Mouse (Mus musculus): ENCODE measurements around the gene Catsper2.

DNA sequence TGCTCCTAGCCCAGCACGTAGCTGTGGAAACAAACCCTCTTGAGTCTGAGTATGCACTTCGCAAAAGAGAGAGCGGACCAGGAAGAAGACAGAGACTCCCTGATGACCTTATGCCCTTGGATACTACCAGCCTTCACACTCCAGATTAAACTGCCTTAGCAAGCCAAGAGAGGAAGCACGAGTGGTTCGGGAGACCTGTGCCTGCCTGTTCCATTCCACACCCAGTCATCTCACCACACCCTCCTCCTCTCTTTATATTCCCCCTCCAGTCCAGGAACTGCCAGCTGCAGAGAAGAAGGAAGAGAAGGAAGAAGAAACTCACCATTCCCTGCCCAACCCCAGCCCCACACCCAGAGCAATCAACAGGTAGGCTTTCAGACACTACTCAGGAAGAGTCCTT is 56.1 kb downstream of the Catsper2 start, which contains the start of gene Ckmt1:
- TF ChIP-seq CTCF (IDR thresholded peaks at IDR 0.05; ENCODE audit: control insufficient read depth, insufficient read depth, insufficient replicate concordance, low read depth, low read length): no peak
- no peak for TF ChIP-seq POLR2A (IDR thresholded peaks at IDR 0.05; ENCODE audit: control insufficient read depth, low read depth, low read length)

All from testis, adult 2 months (tissue).